Mouse (Mus musculus) bone marrow macrophage, adult 2 months (primary cell): ENCODE data around the gene Isyna1.

Source experiments
- CTCF ChIP-seq: IDR thresholded peaks from 2 replicates; pipeline ENCODE4 v1.5.1; 2012; ENCODE audit warnings: low read depth, mild to moderate bottlenecking, low read length, moderate library complexity
- POLR2A ChIP-seq: IDR thresholded peaks from 2 replicates; pipeline ENCODE4 v1.6.1; 2012; ENCODE audit warnings: mild to moderate bottlenecking, low read depth, low read length, borderline replicate concordance

DNA sequence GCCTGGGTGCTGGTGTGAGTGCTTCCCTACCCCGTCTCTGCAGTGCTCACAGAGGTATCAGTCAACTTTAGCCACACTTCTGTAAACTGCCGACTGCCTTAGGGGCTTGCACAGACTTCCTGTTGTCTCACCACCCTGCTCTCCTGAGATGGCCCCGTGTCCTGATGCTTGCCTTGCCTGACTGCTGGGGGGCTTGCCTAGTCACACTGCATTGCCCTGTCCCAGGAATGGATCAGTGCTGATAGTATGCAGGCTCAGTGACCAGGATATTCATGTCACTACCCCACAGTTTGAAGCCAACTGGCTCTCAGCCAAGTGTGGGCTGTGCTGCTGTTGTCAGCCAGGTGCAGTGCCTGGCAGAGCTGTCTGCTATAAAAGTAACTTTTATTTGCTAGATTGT, 28.6 kb upstream of the Isyna1 start:
- no peak for TF ChIP-seq CTCF
- no peak for TF ChIP-seq POLR2A
